Mouse (Mus musculus): ENCODE measurements at regions not wholly inside any gene's neighbourhood (a gene's known extent, or its start where the extent isn't known, plus 50 kb on each side); places are given as distances from the start of the nearest gene placed in this dataset.
A peak's percentile ranks its signal among the peaks of the same experiment; 100 is the strongest.

DNA sequence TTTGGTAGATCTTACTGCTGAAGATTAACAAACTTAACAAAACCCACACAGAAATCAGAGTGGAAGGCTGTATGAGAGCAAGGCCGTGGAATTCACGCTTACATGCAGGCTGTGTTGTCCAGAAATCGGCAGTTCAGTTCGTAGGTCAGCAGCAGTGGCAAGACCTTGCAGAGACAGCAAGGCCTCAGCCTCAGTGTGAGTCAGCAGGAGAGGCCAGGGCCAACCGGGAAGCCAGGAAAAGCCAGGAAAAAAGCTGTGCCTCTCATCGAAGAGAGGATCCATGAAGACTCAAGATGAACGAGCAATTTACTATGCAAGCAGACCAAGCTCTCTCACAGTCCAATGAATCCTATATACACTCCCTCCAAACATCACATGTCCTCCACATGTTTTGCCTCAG lies 103.4 kb upstream of the 1700021F07Rik start:
- DNase-seq (ENCODE audit: low spot score), result no peak

- no peak for DNase-seq (ENCODE audit: low spot score)
These were observed 102.4 kb upstream of the 1700021F07Rik start for GRCm38 (mm10) chr2:173419972-173420391.

DNA sequence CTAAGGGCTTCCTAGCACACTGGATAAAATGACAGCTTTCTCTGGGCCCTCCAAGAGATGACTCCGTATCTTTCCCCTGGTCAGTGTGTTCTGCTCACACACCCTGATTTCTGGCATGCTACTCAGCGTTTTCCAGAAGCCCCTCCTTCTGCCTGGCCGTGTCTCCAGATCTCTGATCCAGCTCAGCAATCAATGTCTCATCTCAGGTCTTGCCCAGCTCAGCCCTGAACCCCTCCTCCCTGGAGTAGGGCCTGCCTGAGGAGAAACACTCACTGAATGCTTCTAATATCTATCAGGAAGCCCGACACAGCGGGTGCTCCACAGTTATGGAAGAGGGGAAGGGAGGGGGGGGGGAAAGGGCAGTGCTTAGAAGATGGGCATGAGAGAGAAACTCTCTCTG lies 101.9 kb upstream of the 1700021F07Rik start:
- no peak for DNase-seq (ENCODE audit: low spot score)

- no peak for DNase-seq (ENCODE audit: low spot score)
These were observed 97.5 kb upstream of the 1700021F07Rik start for GRCm38 (mm10) chr2:173424875-173425274.

GRCm38 (mm10) chr2:173425754-173426153 lies 96.6 kb upstream of the 1700021F07Rik start:
- no peak for DNase-seq (ENCODE audit: low spot score)

GRCm38 (mm10) chr2:173426191-173427065 lies 96.0 kb upstream of the 1700021F07Rik start:
- DNase-seq (ENCODE audit: low spot score), result no peak

DNA sequence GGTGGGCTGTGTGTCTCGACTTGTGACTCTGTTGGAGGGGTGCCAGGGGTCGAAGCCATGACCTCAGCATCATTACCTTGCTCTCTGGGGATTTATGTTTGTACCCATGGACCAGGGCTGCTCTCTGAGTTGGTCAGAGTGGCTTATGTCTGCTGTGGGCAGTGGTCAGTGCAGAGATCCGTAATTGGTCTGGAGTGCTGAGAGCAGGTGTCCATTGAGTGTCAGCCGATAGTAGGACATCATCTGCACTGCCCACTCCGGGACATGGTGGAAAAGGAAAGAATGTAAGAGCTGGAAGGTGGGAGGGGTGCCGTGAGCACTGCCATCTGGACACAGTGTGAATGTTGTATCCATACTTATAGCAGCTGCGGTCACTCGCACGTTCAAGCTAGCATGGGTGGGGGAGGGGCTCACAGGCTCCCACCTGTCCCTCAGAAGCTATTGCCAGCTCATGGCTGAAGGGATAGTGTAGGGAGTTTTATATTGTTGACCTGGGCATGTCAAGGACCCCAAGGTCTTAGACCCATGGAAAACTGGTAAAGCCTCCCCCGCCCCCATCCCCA lies 94.4 kb upstream of the 1700021F07Rik start:
- DNase-seq (ENCODE audit: low spot score), result no peak

DNA sequence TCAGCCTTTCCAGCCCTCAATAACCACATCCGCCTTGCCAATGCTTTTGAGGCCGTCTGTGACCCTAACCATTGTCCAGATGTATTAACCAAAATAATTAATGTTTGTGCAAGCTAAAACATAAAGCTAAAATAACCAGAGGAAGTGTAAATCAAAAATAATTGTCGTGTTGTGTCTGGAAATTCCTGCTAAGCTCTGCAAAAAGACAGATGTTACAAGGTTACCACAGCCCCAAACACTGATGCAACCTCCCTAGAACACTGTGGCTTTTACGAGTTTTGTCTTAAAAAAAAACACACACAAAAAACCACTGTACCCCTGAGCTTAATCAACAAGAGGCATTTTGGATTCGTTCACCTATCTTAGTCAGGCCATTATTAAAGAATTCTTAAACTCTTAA lies 90.5 kb upstream of the 1700021F07Rik start:
- no peak for DNase-seq (ENCODE audit: low spot score)

DNA sequence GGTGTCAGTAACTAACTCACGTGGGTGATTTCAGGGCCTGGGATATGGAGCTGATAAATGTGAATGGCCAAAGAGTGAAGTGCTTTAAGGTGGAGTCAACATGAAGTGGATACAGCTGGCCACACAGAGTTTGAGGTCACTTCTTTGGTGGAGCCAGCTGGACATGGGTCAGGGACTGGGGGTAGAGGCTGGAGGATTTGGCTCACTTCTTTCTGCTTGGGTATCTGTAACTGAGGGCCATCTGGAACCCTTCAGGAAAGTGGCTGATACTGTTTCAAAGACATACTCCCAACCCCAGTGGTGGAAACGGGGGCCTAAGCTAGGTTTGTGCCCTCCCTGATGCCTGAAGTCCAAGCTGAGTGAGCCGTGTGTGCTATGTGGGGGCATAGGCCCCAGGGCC lies 90.1 kb upstream of the 1700021F07Rik start:
- peak; percentile 33 for DNase-seq (ENCODE audit: low spot score)

DNA sequence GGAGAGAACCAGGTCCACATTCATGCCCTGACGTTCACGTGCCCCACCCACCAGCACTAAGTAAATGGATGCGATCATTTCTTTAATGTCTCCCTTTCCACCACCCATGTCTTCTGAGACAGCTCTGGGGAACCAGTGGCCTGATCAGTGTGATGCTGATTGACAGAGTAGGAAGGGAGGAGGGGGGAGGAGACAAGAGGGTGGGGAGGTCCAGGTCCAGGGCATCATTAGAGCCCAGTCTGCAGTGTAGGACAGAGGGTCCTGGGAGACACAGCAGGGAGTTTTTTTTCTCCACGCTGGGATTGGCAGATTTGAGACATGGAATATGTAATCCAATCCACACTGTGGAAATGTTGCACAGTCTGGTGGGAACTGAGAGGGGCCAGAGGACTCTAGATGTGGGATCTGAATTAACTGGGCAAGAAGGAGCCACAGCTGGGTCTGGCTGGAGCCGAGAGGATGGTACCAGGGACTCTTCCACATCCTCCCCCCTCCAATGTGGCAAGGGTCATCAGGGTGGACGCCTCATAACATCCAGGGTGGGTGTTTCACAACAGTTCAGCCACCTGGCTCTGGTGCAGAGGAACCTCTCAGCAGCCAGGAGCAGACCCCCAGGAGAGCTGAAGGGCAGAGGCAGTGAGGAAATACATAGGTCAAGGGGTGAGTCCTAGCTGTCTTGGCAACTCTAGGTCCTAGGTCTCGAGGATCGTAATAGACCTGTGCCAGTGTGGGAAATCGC lies 89.3 kb upstream of the 1700021F07Rik start:
- DNase-seq (ENCODE audit: low spot score), result no peak

GRCm38 (mm10) chr2:173436580-173436979 lies 85.8 kb upstream of the 1700021F07Rik start:
- no peak for DNase-seq (ENCODE audit: low spot score)

DNA sequence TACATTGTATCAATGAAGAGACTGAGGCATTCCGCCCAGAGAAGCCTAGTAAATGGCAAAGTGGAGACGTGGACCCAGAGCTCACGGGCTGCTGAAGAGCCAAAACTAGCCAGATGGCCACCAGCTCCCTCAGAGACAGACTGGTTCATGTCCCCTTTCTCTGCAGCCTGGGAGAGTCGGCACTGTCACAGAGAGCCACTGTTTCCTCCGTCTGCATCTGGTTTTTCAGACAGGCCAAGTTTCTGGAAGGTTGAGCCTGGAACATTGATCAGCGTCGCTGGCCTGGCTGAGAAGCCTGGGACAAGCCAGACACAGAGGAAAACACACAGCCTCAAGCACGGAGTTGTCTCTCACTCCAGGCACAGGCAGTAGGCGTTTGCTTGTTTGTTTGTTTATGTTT lies 83.4 kb upstream of the 1700021F07Rik start:
- no peak for DNase-seq (ENCODE audit: low spot score)

DNA sequence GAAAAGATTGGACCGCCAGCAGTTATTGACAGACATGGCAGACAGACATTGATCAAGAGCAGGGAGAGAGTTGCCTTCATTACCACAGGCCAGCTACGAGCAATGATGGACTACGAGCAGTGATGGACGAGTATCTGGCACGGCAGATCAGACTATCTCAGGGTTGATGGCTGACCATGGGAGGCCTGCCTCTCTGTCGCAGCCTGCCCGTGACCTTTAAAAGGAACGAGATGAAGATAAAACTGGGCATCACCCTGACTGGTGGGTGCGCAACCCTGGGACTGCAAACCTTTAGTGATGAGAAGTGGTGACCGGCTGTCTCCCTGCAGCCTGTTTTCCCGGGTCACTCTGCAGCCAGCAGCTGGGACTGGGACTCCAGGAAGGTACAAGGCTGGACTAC lies 80.3 kb upstream of the 1700021F07Rik start:
- no peak for DNase-seq (ENCODE audit: low spot score)

DNA sequence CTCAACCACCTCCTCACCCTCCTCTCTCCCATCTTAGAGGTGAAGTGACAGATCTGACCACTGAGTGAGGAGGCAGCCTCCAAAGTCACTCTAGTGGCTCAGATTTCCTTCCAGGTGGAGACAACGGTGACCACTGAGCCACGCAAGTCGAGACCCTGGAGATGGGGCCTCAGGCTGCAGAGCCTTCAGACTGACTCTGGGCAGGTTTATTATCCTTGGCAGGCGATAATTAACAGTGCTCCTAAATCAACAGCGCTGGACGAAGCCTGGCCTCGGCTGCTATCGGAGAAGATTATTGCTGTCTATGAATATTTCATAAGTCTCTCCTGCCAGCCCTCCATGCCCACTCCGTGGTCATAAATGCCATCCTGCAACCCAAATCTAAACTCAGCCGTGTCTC lies 79.1 kb upstream of the 1700021F07Rik start:
- DNase-seq (ENCODE audit: low spot score), result no peak

- DNase-seq (ENCODE audit: low spot score), result no peak
These were observed 78.0 kb upstream of the 1700021F07Rik start for GRCm38 (mm10) chr2:173444386-173444785.

DNA sequence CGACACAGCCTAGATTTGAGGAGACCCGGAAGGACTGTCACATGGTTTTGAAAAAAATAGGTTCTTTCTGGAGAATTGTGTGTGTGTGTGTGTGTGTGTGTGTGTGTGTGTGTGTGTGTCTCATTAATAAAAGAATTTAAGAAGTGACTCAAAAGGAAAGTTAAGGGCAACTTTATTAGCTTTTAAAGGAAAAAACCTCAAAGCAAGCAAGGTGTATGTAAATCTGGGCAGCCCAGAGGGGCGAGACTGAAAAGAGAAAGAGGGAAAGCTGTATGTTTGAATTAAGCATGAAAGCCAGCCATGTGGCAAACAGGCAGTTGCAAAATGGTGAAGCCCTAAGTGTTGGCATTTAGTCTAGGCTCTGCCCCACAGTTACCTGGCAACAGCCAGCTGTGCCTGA lies 77.3 kb upstream of the 1700021F07Rik start:
- no peak for DNase-seq (ENCODE audit: low spot score)

GRCm38 (mm10) chr2:173448546-173449187 lies 73.7 kb upstream of the 1700021F07Rik start:
- no peak for DNase-seq (ENCODE audit: low spot score)

DNA sequence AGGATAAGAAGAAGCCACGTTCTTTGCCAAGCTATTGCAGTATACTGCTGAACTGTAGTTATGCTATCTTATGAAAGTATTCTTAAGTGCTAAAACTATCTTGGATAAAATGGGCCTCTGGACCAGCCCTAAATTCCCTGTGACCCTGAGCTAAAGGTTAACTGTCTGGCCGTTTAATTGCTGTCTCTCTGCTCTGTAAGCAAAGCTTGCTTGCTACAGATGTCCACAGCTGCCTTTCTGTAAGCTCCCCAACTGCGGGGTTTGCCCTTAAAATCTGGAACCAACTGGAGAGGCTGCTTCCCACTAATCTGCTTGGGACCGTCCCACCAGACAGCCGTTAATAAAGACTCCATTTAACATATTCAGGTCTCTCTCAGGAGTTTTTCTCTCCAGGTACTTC lies 73.2 kb upstream of the 1700021F07Rik start:
- DNase-seq (ENCODE audit: low spot score), result peak; percentile 53

DNA sequence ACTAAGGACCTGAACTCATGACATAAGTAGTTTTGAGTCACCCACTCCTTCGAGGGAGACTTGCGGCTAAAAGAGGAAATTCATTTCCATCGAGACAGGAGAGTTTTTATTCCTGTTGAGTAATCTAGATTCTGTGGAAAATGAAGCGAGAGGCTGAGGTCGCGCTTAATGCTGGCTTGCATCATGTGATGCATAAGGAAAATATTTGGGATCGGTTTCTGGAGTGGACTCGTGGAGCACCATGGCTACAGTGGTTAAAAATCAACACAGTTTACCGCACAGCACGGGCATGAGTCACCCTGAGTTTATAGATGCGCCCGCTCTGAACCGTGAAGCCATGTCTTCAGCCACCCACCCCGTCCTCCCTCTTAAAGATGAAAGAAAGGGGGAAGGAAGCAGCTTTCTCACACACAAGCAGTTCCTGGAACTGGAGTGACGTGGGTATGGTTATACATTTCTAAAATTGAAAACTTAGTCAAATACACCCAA lies 70.3 kb upstream of the 1700021F07Rik start:
- peak; percentile 19 for DNase-seq (ENCODE audit: low spot score)

DNA sequence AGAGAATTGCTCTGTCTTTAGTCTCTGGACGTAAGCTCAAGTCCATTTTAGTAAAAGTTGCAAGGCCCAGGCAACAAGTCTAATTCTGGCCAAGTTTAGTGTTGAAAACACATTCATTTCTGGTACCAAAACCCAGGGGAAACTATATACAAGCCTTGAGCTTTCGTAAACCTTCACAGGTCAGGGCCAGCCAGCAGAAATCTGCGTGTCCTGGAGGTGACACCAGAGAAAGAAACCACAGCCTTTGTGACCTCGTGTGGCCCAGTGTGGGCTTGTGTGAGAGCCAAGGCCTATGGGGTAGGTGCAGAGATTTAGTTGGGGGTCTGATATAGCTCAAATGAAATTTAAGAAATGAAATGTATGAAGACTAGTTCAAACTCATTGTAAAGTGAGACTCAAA lies 69.6 kb upstream of the 1700021F07Rik start:
- no peak for DNase-seq (ENCODE audit: low spot score)

DNA sequence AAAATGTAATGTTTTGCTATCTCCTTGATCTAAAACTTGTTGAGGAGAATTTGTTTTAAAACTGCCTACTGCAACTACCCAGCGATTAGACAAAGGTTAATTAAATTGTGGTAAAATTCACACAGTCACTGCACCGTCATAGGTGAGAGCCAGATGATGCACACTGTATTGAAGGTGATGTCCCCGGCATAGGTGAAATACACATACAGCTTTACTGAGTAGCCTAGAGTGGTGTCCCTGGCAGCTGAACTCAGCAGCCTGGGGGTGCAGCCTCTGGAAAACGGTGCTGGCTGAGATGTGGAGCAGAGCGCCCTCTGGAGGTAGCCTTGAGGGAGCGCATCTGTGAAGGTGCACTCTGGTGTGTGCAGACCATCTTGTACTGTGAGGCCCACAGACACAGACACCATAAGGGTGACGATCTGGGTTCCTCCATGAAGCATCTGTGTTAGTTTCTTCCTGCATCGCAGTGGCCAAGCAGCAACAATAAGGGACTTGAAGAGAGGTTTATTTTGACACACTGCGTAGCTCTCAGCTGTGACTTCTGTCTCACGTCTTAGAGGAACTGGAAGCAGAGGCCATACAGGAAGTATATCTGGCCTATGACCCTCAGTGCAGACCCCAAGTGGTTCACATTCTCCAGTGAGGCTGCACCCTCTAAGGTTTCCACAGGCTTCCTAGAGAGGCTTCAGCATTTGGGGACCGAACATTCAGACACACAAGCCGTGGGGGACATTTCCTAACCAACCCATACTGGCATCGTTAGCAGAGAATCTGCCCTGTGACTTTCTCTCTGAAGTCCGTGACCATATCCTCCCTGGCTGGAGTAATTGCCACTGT lies 68.6 kb upstream of the 1700021F07Rik start:
- peak; percentile 24 for DNase-seq (ENCODE audit: low spot score)
